Mouse (Mus musculus): ENCODE measurements at regions not wholly inside any gene's neighbourhood (a gene's known extent, or its start where the extent isn't known, plus 50 kb on each side); places are given as distances from the start of the nearest gene placed in this dataset.

DNA sequence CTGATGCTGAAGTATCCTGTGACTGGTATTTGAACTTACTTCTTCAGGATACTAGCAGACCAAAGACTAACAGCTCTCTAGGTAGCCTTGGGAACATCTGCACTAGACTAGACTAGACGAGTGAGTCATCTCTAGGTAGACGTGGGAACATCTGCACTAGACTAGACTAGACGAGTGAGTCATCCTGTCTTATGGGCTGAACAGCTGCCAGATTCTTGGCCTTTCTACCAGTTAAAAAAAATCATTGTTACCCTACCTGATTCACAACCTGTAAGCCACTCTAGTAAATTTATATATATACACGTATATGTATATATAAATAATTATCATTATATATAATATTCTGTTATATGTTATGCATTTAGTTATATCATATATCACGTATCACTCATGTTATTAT is 307.8 kb downstream of the Kctd12 start:
- no peak for TF ChIP-seq POLR2A (IDR thresholded peaks at IDR 0.05; ENCODE audit: control insufficient read depth, low read depth, low read length)
- TF ChIP-seq CTCF (IDR thresholded peaks at IDR 0.05; ENCODE audit: control insufficient read depth, insufficient read depth, insufficient replicate concordance, low read depth, low read length): no peak
